Mouse (Mus musculus) heart, adult 2 months (tissue): Measurements from ENCODE around the gene Cbr1. TPM values are rescaled to one million over a fixed set of nuclear protein-coding genes. Genes with fewer than 3 reads are reported as not detected.

ENCODE experiments used
- DNase-seq, 2 experiments: peaks; one replicate each; pipeline ENCODE4 v3.0.0; 2021
- H3K27ac ChIP-seq: fragments of 200-600 bp; 2 replicates; pipeline ENCODE4 v1.8.1; 2022
- H3K27me3 ChIP-seq: fragments of 200-500 bp; 2 replicates; pipeline ENCODE4 v1.6.1; 2012; ENCODE audit warnings: mild to moderate bottlenecking, low read length, inconsistent platforms, mixed read lengths; ENCODE audit not compliant: control insufficient read depth, insufficient read depth
- H3K36me3 ChIP-seq: fragments of 200-500 bp; 2 replicates; pipeline ENCODE4 v1.6.1; 2012; ENCODE audit warnings: low read length, inconsistent platforms; ENCODE audit not compliant: control insufficient read depth, insufficient read depth
- H3K4me1 ChIP-seq: fragments of 200-500 bp; 2 replicates; pipeline ENCODE4 v1.6.1; 2011; ENCODE audit warnings: low read length; ENCODE audit not compliant: control insufficient read depth, insufficient read depth
- H3K4me3 ChIP-seq: fragments of 200-600 bp; 2 replicates; pipeline ENCODE4 v1.8.1; 2022
- H3K79me2 ChIP-seq: fragments of 200-500 bp; replicated peaks from 2 replicates; pipeline ENCODE4 v1.6.1; 2012; ENCODE audit warnings: mild to moderate bottlenecking, inconsistent platforms, low read length, moderate library complexity, mixed read lengths; ENCODE audit not compliant: control insufficient read depth, insufficient read depth
- H3K9ac ChIP-seq: fragments of 200-500 bp; 2 replicates; pipeline ENCODE4 v1.6.1; 2012; ENCODE audit warnings: low read depth, mild to moderate bottlenecking, control low read depth, inconsistent platforms, low read length, mixed read lengths
- CTCF ChIP-seq: fragments of 200-600 bp; IDR thresholded peaks from 2 replicates; pipeline ENCODE4 v1.8.1; 2022; ENCODE audit warnings: antibody characterized with exemption, mild to moderate bottlenecking, moderate library complexity
- EP300 ChIP-seq: fragments of 200-500 bp; IDR thresholded peaks from 2 replicates; pipeline ENCODE4 v1.6.1; 2011; ENCODE audit warnings: low read depth, low read length, control low read depth; ENCODE audit not compliant: insufficient read depth
- POLR2A ChIP-seq: fragments of 200-500 bp; IDR thresholded peaks from 2 replicates; pipeline ENCODE4 v1.6.1; 2011; ENCODE audit warnings: mild to moderate bottlenecking, low read depth, low read length, control low read depth; ENCODE audit not compliant: insufficient read depth
- WGBS: fragments of 180-500 bp; shearing (Covaris S2); methylation state at CpG from one replicate; pipeline ENCODE4 v1.1.7; 2018; 5-methylcytosine and 5-hydroxymethylcytosine counted together
- intact Hi-C: fragments of 180-260 bp; cut with DNase I; formaldehyde crosslinking; loops from one replicate; pipeline ENCODE4 v1.15.1; 2025
- polyA plus RNA-seq: library from polyadenylated mRNA; depleted of rRNA; stranded (reverse); fragments of >200 nt; gene quantifications from 2 replicates; pipeline ENCODE4 v1.2.3, GENCODE M21; 2012
- total RNA-seq, 2 experiments: library from RNA; stranded (reverse); gene quantifications; 2 replicates each; pipeline ENCODE4 v1.2.3; 2021

Gene Cbr1
- total and polyA plus RNA-seq, 3 experiments = 28.3 to 45.5 (median 32.0) TPM

GRCm38 (mm10) chr16:93575574-93575973 is 30.1 kb upstream of the Cbr1 start:
- Histone ChIP-seq H3K27me3 (no peaks in the 10 kb centered on the region), H3K79me2 (no peaks in the 10 kb centered on the region), H3K36me3 (no peaks in the 10 kb centered on the region), H3K4me3 (no peak overlapping the region), H3K4me1 (no peaks in the 10 kb centered on the region), H3K27ac (no peak overlapping the region), H3K9ac (no peak overlapping the region)
- no peak for DNase-seq
- intact Hi-C loops = no loop called here
- WGBS = 79% methylated on average over 5 of the region's 5 CpGs
- TF ChIP-seq EP300 = no peak
- TF ChIP-seq CTCF = no peak
- no peak for TF ChIP-seq POLR2A

- Histone ChIP-seq H3K4me3 (no peak overlapping the region), H3K36me3 (no peaks in the 10 kb centered on the region), H3K9ac (no peak overlapping the region), H3K27ac (no peak overlapping the region), H3K79me2 (no peaks in the 10 kb centered on the region), H3K4me1 (no peaks in the 10 kb centered on the region), H3K27me3 (no peaks in the 10 kb centered on the region)
- intact Hi-C loops = no loop called here
- peak; percentile 51 to 83 for DNase-seq
- 37% methylated on average over 14 of the region's 14 CpGs for WGBS
- TF ChIP-seq POLR2A (no peak), CTCF (no peak; the same call in none of the 2 replicates), EP300 (no peak)
Observed at GRCm38 (mm10) chr16:93576412-93577082, 29.1 kb upstream of the Cbr1 start.

GRCm38 (mm10) chr16:93578346-93579005 is 27.2 kb upstream of the Cbr1 start:
- H3K9ac ChIP-seq = no peak overlapping the region
- intact Hi-C loops = no loop called here
- no peaks in the 10 kb centered on the region for H3K27me3 ChIP-seq
- no peaks in the 10 kb centered on the region for H3K36me3 ChIP-seq
- no peak overlapping the region for H3K4me3 ChIP-seq
- no peak for DNase-seq
- no peak for TF ChIP-seq POLR2A
- TF ChIP-seq CTCF = no peak
- no peak for TF ChIP-seq EP300
- H3K4me1 ChIP-seq = no peaks in the 10 kb centered on the region
- H3K79me2 ChIP-seq = no peaks in the 10 kb centered on the region
- WGBS = 77% methylated on average over 8 of the region's 8 CpGs
- no peak overlapping the region for H3K27ac ChIP-seq

- Histone ChIP-seq H3K9ac (no peak overlapping the region), H3K27ac (no peak overlapping the region), H3K36me3 (no peaks in the 10 kb centered on the region), H3K4me3 (no peak overlapping the region), H3K27me3 (no peaks in the 10 kb centered on the region), H3K4me1 (no peaks in the 10 kb centered on the region), H3K79me2 (no peaks in the 10 kb centered on the region)
- TF ChIP-seq EP300 (no peak), CTCF (no peak), POLR2A (no peak)
- intact Hi-C loops = no loop called here
- no peak for DNase-seq
- 44% methylated on average over 6 of the region's 6 CpGs for WGBS
Observed at GRCm38 (mm10) chr16:93581125-93581524, 24.5 kb upstream of the Cbr1 start.

GRCm38 (mm10) chr16:93584976-93585702 is 20.5 kb upstream of the Cbr1 start:
- DNase-seq = no peak

GRCm38 (mm10) chr16:93585703-93586205 is 19.9 kb upstream of the Cbr1 start:
- no peaks in the 10 kb centered on the region for H3K36me3 ChIP-seq
- intact Hi-C loops = no loop called here
- no peaks in the 10 kb centered on the region for H3K79me2 ChIP-seq
- TF ChIP-seq CTCF = no peak
- no peak for TF ChIP-seq POLR2A
- no peak for TF ChIP-seq EP300
- DNase-seq = no peak
- no peak overlapping the region for H3K27ac ChIP-seq
- no peak overlapping the region for H3K4me3 ChIP-seq
- WGBS = 87% methylated on average over 9 of the region's 9 CpGs
- H3K27me3 ChIP-seq = no peaks in the 10 kb centered on the region
- H3K4me1 ChIP-seq = no peaks in the 10 kb centered on the region
- no peak overlapping the region for H3K9ac ChIP-seq

More at GRCm38 (mm10) chr16:93584976-93585702, 20.5 kb upstream of the Cbr1 start:
- no peaks in the 10 kb centered on the region for H3K4me1 ChIP-seq
- no peak overlapping the region for H3K4me3 ChIP-seq
- no peaks in the 10 kb centered on the region for H3K36me3 ChIP-seq
- 83% methylated on average over 24 of the region's 24 CpGs for WGBS
- TF ChIP-seq POLR2A (no peak), CTCF (no peak), EP300 (no peak)
- H3K27ac ChIP-seq = no peak overlapping the region
- intact Hi-C loops = no loop called here
- no peaks in the 10 kb centered on the region for H3K27me3 ChIP-seq
- H3K79me2 ChIP-seq = no peaks in the 10 kb centered on the region
- no peak overlapping the region for H3K9ac ChIP-seq
